Mouse (Mus musculus) heart, embryonic 11.5 days (tissue): ENCODE results near the gene Bag6. TPM values are rescaled to one million over a fixed set of nuclear protein-coding genes. Genes with fewer than 3 reads are reported as not detected.

Source experiments
- ATAC-seq: fragments of 200-750 bp; cut with Nextera tagmentation; replicated peaks from 2 replicates; pipeline ENCODE4 v1.8.0; 2017; ENCODE audit warnings: moderate library complexity; ENCODE audit not compliant: insufficient number of reproducible peaks, low FRiP score, low TSS enrichment
- H3K27ac ChIP-seq: fragments of 300-500 bp; sonication (generic); 2 replicates; pipeline ENCODE4 v1.5.1; 2014; ENCODE audit warnings: mild to moderate bottlenecking, low read depth, low read length
- H3K27me3 ChIP-seq: fragments of 300-500 bp; sonication (generic); 2 replicates; pipeline ENCODE4 v1.6.1; 2014; ENCODE audit warnings: mild to moderate bottlenecking, low read length, mixed read lengths; ENCODE audit not compliant: control insufficient read depth, insufficient read depth
- H3K36me3 ChIP-seq: fragments of 300-500 bp; sonication (generic); 2 replicates; pipeline ENCODE4 v1.6.1; 2014; ENCODE audit warnings: mild to moderate bottlenecking, low read length, moderate library complexity, mixed read lengths; ENCODE audit not compliant: control insufficient read depth, insufficient read depth
- H3K4me1 ChIP-seq: fragments of 300-500 bp; sonication (generic); 2 replicates; pipeline ENCODE4 v1.6.1; 2014; ENCODE audit warnings: low read length; ENCODE audit not compliant: control insufficient read depth, insufficient read depth
- H3K4me2 ChIP-seq: fragments of 300-500 bp; sonication (generic); 2 replicates; pipeline ENCODE4 v1.6.1; 2014; ENCODE audit warnings: mild to moderate bottlenecking, moderate library complexity
- H3K4me3 ChIP-seq: fragments of 300-500 bp; sonication (generic); 2 replicates; pipeline ENCODE4 v1.5.1; 2014; ENCODE audit warnings: low read depth, low read length
- H3K9ac ChIP-seq: fragments of 300-500 bp; sonication (generic); 2 replicates; pipeline ENCODE4 v1.6.1; 2014; ENCODE audit warnings: mild to moderate bottlenecking, low read depth, low read length, moderate library complexity
- H3K9me3 ChIP-seq: fragments of 300-500 bp; sonication (generic); replicated peaks from 2 replicates; pipeline ENCODE4 v1.6.1; 2016; ENCODE audit warnings: low read length; ENCODE audit not compliant: control insufficient read depth
- WGBS: fragments of 180-500 bp; shearing (Covaris S2); extraction: QIAGEN DNeasy Blood & Tissue Kit; methylation state at CpG from one replicate; pipeline ENCODE4 v1.1.7; 2014; ENCODE audit not compliant: insufficient replicate concordance; 5-methylcytosine and 5-hydroxymethylcytosine counted together
- polyA plus RNA-seq: library from polyadenylated mRNA; unstranded; fragments of >200 nt; fragmentation: Nextera tagmentation; extraction: Ambion mirVana; gene quantifications from 2 replicates; pipeline ENCODE4 v1.2.1, GENCODE M21; 2014

Gene Bag6
- polyA plus RNA-seq, 1 experiment from 2014 or later: 77.4 TPM

DNA sequence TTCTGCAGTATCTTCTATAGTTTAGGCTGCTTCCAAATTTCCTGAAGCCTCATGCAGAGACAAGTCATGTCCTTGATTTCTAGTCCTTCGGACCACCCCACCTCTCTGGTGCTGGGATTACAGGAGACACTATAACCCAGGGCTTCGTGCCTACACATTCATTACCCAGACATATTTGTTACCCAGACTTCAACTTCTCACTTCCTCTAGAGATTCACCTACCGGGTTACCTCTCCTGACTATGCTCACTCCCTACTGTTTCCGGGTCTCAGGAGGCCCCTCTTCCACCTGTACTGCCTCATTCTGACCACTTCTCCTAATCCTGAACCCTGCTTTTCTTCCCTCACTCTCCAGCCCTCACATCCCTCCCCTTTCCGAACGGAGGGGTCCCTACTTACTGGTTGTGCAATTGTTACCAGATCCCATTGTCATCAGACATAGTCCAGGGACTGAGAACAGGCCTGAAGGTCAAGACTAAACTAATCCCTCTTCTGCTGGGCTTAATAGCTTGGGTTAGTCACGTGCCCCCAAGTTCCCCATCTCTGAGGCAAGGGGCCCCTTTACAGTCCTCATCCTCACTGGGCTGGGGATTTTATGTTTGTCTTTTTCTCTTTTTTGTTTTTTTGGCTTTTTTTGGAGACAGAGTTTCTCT, 53.1 kb downstream of the Bag6 start, which contains the start of gene Lst1:
Lst1 (minus strand) TSS at position 481 of the 652 bp plus-strand sequence.
- Histone ChIP-seq H3K9me3 (no peaks in the 10 kb centered on the region), H3K4me2 (no peak within 1 kb of the TSS), H3K27me3 (no peaks in the 10 kb centered on the region), H3K4me1 (no peaks in the 10 kb centered on the region), H3K9ac (no peak within 1 kb of the TSS), H3K4me3 (no peak within 1 kb of the TSS), H3K27ac (no peak within 1 kb of the TSS), H3K36me3 (no peaks in the 10 kb centered on the region)
- WGBS: 73% methylated on average over 7 of the region's 7 CpGs
- no peak for ATAC-seq

DNA sequence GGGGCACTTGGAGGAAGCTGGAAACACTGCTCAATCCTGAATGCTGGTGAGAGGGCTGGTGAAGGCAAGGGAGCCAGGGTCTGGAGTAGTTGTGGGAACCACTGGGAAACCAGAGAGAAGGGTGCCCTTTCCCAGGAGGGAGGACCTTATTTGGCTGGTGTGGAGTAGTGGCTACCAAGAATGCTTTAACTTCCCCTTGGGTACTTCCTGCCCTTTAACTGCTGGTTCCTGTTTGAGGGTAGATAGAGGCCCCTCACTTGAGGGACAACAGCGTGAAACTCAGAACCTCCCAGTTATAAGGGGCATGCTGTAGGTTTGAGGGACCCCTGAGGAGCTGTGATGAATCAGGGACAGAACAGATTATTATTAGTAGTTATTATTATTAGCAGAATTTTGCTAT, 54.2 kb downstream of the Bag6 start:
- Histone ChIP-seq H3K4me1 (no peaks in the 10 kb centered on the region), H3K27ac (no peak overlapping the region), H3K27me3 (peaks cover 4% of the 10 kb centered on the region), H3K36me3 (no peaks in the 10 kb centered on the region), H3K4me2 (no peak overlapping the region), H3K4me3 (no peak overlapping the region), H3K9ac (no peak overlapping the region), H3K9me3 (no peaks in the 10 kb centered on the region)
- ATAC-seq: no peak
- WGBS: 32% methylated on average over 1 of the region's 1 CpGs

DNA sequence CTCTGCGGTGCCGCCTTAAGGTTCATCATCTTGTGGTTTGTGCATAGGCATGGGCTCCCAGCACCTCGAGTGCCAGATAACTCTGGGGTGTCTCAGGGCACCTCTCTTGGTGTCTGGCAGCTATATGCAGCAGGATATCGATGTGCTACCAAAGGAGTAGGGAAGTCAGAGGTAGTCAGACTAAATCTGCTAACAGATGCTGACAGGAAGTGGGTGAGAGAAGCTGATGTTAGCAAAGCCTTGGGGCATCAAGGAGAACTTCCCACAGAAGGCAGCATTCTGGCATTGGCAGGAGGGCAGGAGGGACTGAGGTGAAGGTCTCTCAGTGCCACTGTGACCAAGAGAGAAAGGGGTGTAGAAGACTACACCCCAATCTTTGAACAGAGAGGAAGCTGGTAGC, 55.1 kb downstream of the Bag6 start:
- WGBS: 58% methylated on average over 4 of the region's 4 CpGs
- H3K27me3 ChIP-seq: peaks cover 13% of the 10 kb centered on the region
- H3K4me3 ChIP-seq: no peak overlapping the region
- no peaks in the 10 kb centered on the region for H3K4me1 ChIP-seq
- no peaks in the 10 kb centered on the region for H3K9me3 ChIP-seq
- no peak overlapping the region for H3K27ac ChIP-seq
- H3K9ac ChIP-seq: no peak overlapping the region
- H3K36me3 ChIP-seq: no peaks in the 10 kb centered on the region
- no peak for ATAC-seq
- H3K4me2 ChIP-seq: no peak overlapping the region

DNA sequence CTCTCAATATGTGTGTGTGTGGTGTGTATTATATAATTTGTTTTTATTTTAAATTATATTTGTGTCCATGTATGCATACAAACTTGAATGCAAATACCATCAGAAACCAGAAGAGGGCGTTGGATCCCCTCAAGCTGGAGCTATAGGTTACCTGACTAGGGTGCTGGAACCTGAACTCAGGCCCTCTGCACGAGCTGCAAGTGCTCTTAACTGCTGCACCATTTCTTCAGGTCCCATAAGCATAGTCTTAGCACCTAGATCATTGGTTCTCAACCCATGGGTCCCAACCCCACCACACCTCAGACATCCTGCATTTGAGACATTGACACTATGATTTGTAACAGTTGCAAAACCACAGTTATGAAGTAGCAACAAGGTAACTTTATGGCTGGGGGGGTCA, 56.7 kb downstream of the Bag6 start:
- no peak overlapping the region for H3K4me3 ChIP-seq
- H3K36me3 ChIP-seq: no peaks in the 10 kb centered on the region
- H3K9me3 ChIP-seq: no peaks in the 10 kb centered on the region
- no peak for ATAC-seq
- H3K4me1 ChIP-seq: peaks cover 9% of the 10 kb centered on the region; the same call in 1 of the 2 replicates
- no peak overlapping the region for H3K9ac ChIP-seq
- no peak overlapping the region for H3K27ac ChIP-seq
- H3K27me3 ChIP-seq: peaks cover 29% of the 10 kb centered on the region
- H3K4me2 ChIP-seq: no peak overlapping the region
- WGBS: 59% methylated on average over 2 of the region's 2 CpGs

- Histone ChIP-seq H3K36me3 (no peaks in the 10 kb centered on the region), H3K9ac (no peak overlapping the region), H3K9me3 (no peaks in the 10 kb centered on the region), H3K4me2 (no peak overlapping the region), H3K27me3 (peaks cover 36% of the 10 kb centered on the region), H3K4me1 (peaks cover 9% of the 10 kb centered on the region; the same call in 1 of the 2 replicates), H3K27ac (no peak overlapping the region), H3K4me3 (no peak overlapping the region)
- ATAC-seq: no peak
- 77% methylated on average over 5 of the region's 5 CpGs for WGBS
Observed at GRCm38 (mm10) chr17:35192924-35193323, 57.9 kb downstream of the Bag6 start.

GRCm38 (mm10) chr17:35193881-35194843, 59.2 kb downstream of the Bag6 start, which contains the start of gene Ltb:
Gene Ltb (plus strand): TSS chr17:35194439.
- ATAC-seq: no peak
- Histone ChIP-seq H3K4me3 (peak within 1 kb of the TSS; percentile 49; the same call in 1 of the 2 replicates), H3K36me3 (no peaks in the 10 kb centered on the region), H3K27me3 (peaks cover 42% of the 10 kb centered on the region), H3K4me1 (peaks cover 9% of the 10 kb centered on the region; the same call in 1 of the 2 replicates), H3K9ac (no peak within 1 kb of the TSS), H3K9me3 (no peaks in the 10 kb centered on the region), H3K4me2 (peak within 1 kb of the TSS; percentile 85), H3K27ac (no peak within 1 kb of the TSS)
- WGBS: 40% methylated on average over 22 of the region's 28 CpGs

DNA sequence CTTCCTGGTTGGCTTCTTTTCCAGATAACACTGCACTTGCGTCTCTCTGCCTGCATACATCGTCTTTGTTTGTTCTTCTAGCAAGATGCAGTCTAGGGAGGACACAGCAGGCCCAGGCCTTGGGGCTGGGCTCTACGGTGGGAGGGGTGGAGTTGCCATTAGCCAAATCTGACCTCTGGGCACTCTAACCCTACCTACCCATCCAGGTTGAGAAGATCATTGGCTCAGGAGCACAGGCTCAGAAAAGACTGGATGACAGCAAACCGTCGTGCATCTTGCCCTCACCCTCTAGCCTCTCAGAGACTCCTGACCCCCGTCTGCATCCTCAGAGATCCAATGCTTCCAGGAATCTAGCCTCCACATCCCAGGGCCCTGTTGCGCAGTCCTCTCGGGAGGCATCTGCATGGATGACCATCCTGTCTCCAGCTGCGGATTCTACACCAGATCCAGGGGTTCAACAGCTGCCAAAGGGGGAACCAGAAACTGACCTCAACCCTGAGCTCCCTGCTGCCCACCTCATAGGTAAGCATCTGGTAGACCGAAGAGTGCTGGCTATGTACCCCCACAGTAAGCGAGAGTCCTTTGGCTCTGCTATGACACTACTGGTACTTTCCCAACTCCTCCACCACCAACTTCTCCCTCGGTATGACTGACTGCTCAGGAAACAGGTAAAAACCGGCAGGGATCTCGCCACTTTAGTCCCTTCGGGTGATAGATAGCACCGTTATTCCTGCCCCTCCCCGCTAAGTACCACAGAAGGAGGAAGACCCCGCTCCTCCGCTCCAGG, 60.1 kb downstream of the Bag6 start:
- Histone ChIP-seq H3K27me3 (peaks cover 44% of the 10 kb centered on the region), H3K4me2 (peak overlapping the region; percentile 85), H3K4me3 (peak overlapping the region; percentile 49), H3K9ac (peak overlapping the region; percentile 63; the same call in 1 of the 2 replicates), H3K36me3 (no peaks in the 10 kb centered on the region), H3K9me3 (no peaks in the 10 kb centered on the region), H3K4me1 (peaks cover 9% of the 10 kb centered on the region; the same call in 1 of the 2 replicates), H3K27ac (no peak overlapping the region)
- no peak for ATAC-seq
- 34% methylated on average over 19 of the region's 19 CpGs for WGBS
